Mouse (Mus musculus) limb, embryonic 10.5 days (tissue): ENCODE results near the gene Podn. TPM values are rescaled to one million over a fixed set of nuclear protein-coding genes. Genes with fewer than 3 reads are reported as not detected.
"Not testable (repeated sequence)": the region's sequence is repeated elsewhere in the genome, so short reads cannot be mapped to it uniquely, and the experiment has no call there.

Experiments
- DNase-seq: peaks from one replicate; pipeline ENCODE4 v3.0.0-alpha.2; 2017; ENCODE audit warnings: low spot score
- H3K27ac ChIP-seq: fragments of 300-500 bp; sonication (generic); 2 replicates; pipeline ENCODE4 v1.5.1; 2016; ENCODE audit warnings: mild to moderate bottlenecking
- H3K27me3 ChIP-seq: fragments of 300-500 bp; sonication (generic); 2 replicates; pipeline ENCODE4 v1.6.1; 2016; ENCODE audit warnings: low read depth, mild to moderate bottlenecking; ENCODE audit not compliant: poor library complexity, severe bottlenecking
- H3K36me3 ChIP-seq: fragments of 300-500 bp; sonication (generic); 2 replicates; pipeline ENCODE4 v1.6.1; 2016; ENCODE audit warnings: mild to moderate bottlenecking, moderate library complexity
- H3K4me1 ChIP-seq: fragments of 300-500 bp; sonication (generic); 2 replicates; pipeline ENCODE4 v1.6.1; 2016
- H3K4me3 ChIP-seq: fragments of 300-500 bp; sonication (generic); 2 replicates; pipeline ENCODE4 v1.5.1; 2016; ENCODE audit warnings: mild to moderate bottlenecking, moderate library complexity
- H3K9me3 ChIP-seq: fragments of 300-500 bp; sonication (generic); replicated peaks from 2 replicates; pipeline ENCODE4 v1.6.1; 2016; ENCODE audit warnings: mild to moderate bottlenecking
- WGBS: fragments of 180-500 bp; shearing (Covaris S2); methylation state at CpG from one replicate; pipeline ENCODE4 v1.1.7; 2016; 5-methylcytosine and 5-hydroxymethylcytosine counted together
- polyA plus RNA-seq: library from polyadenylated mRNA; unstranded; fragments of >200 nt; fragmentation: Nextera tagmentation; extraction: Ambion mirVana; gene quantifications from 2 replicates; pipeline ENCODE4 v1.2.1, GENCODE M21; 2016

Podn gene
- polyA plus RNA-seq, result 0.16 and 0.33 TPM in 2 replicates

- DNase-seq, result no peak
- H3K27me3 ChIP-seq, result no peaks in the 10 kb centered on the region
- WGBS, result 76% methylated on average over 4 of the region's 4 CpGs
- no peak within 1 kb of the TSS for H3K4me3 ChIP-seq
- H3K9me3 ChIP-seq, result no peaks in the 10 kb centered on the region
- H3K4me1 ChIP-seq, result no peaks in the 10 kb centered on the region
- H3K36me3 ChIP-seq, result peaks cover 4% of the 10 kb centered on the region; the same call in 1 of the 2 replicates
- no peak within 1 kb of the TSS for H3K27ac ChIP-seq
Observed at GRCm38 (mm10) chr4:108096345-108096744, at the start of gene Podn. Gene Podn, minus strand, starts transcription at chr4:108096445.

GRCm38 (mm10) chr4:108145554-108145953 lies 49.3 kb upstream of the Podn start:
- WGBS, result 38% methylated on average over 3 of the region's 3 CpGs
- H3K27me3 ChIP-seq, DNase-seq, H3K27ac ChIP-seq, H3K9me3 ChIP-seq, H3K36me3 ChIP-seq, H3K4me3 ChIP-seq, H3K4me1 ChIP-seq: not testable (repeated sequence)

GRCm38 (mm10) chr4:108144880-108145279 lies 48.6 kb upstream of the Podn start, which contains the start of gene Scp2:
Gene Scp2, minus strand, starts transcription at chr4:108144998.
- DNase-seq, result no peak
- WGBS, result 94% methylated on average over 1 of the region's 1 CpGs
- no peak within 1 kb of the TSS for H3K27ac ChIP-seq
- no peaks in the 10 kb centered on the region for H3K9me3 ChIP-seq
- H3K4me3 ChIP-seq, result no peak within 1 kb of the TSS
- H3K27me3 ChIP-seq, result no peaks in the 10 kb centered on the region
- H3K36me3 ChIP-seq, result no peaks in the 10 kb centered on the region
- H3K4me1 ChIP-seq, result no peaks in the 10 kb centered on the region

DNA sequence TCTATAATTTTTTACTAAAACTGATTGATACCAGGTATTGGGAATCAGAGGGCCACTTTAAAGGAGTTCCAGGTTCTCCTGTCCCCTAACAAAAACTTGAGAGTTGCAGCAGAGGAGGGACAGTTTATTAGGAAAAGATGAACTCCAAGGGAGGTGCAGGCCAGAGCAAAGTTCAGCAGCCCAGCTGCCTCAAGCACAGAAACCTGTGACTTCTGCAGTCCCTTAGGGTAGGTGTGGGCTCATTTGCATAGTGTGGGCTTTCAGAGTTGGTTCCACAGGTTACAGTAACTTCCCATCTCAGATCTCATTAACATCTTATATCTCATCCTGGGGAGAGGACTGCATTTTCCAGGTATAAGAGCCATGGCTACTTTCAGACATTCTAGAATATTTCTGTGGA lies 47.5 kb upstream of the Podn start:
- no peak overlapping the region for H3K27ac ChIP-seq
- DNase-seq, result no peak
- H3K9me3 ChIP-seq, result no peaks in the 10 kb centered on the region
- H3K36me3 ChIP-seq, result no peaks in the 10 kb centered on the region
- no peaks in the 10 kb centered on the region for H3K4me1 ChIP-seq
- no peaks in the 10 kb centered on the region for H3K27me3 ChIP-seq
- no peak overlapping the region for H3K4me3 ChIP-seq

GRCm38 (mm10) chr4:108143178-108143577 lies 46.9 kb upstream of the Podn start:
- not testable (repeated sequence) for DNase-seq, H3K4me1 ChIP-seq, H3K36me3 ChIP-seq, H3K4me3 ChIP-seq, H3K9me3 ChIP-seq, H3K27me3 ChIP-seq, H3K27ac ChIP-seq
- WGBS, result 77% methylated on average over 2 of the region's 2 CpGs

- no peak for DNase-seq
- H3K27ac ChIP-seq, result no peak overlapping the region
- WGBS, result 92% methylated on average over 5 of the region's 5 CpGs
- no peak overlapping the region for H3K4me3 ChIP-seq
- H3K9me3 ChIP-seq, result no peaks in the 10 kb centered on the region
- no peaks in the 10 kb centered on the region for H3K27me3 ChIP-seq
- no peaks in the 10 kb centered on the region for H3K4me1 ChIP-seq
- no peaks in the 10 kb centered on the region for H3K36me3 ChIP-seq
Observed at GRCm38 (mm10) chr4:108136938-108137337, 40.7 kb upstream of the Podn start.

GRCm38 (mm10) chr4:108130452-108130851 lies 34.2 kb upstream of the Podn start:
- WGBS, result 85% methylated on average over 3 of the region's 3 CpGs
- DNase-seq, result no peak
- H3K36me3 ChIP-seq, result no peaks in the 10 kb centered on the region
- no peaks in the 10 kb centered on the region; the same call in 1 of the 2 replicates for H3K9me3 ChIP-seq
- no peaks in the 10 kb centered on the region for H3K27me3 ChIP-seq
- H3K27ac ChIP-seq, result no peak overlapping the region
- H3K4me1 ChIP-seq, result peaks cover 8% of the 10 kb centered on the region
- H3K4me3 ChIP-seq, result no peak overlapping the region

DNA sequence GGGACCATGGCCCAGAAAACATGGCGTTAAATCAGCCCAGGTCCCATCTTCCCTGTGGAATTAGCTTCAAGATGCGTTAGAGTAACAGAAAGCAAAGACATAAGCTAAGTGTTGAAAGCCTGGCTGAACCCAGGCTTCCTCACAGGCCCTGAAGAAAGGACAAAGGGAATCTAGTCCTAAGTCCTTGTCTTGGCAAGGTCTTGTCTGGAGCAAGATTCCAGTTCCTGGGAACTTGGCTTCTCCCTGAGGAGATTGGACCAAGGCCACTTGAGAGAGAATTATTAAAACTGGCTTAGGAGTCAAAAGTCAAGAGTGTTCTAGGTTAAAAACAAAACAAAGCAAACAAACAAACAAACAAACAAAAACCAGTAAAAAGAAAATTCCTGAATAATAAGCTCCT lies 32.1 kb upstream of the Podn start:
- H3K9me3 ChIP-seq, result no peaks in the 10 kb centered on the region; the same call in 1 of the 2 replicates
- H3K27me3 ChIP-seq, result no peaks in the 10 kb centered on the region
- WGBS, result 90% methylated on average over 2 of the region's 2 CpGs
- no peak overlapping the region for H3K4me3 ChIP-seq
- H3K27ac ChIP-seq, result no peak overlapping the region
- H3K4me1 ChIP-seq, result peaks cover 8% of the 10 kb centered on the region
- no peak for DNase-seq
- no peaks in the 10 kb centered on the region for H3K36me3 ChIP-seq

DNA sequence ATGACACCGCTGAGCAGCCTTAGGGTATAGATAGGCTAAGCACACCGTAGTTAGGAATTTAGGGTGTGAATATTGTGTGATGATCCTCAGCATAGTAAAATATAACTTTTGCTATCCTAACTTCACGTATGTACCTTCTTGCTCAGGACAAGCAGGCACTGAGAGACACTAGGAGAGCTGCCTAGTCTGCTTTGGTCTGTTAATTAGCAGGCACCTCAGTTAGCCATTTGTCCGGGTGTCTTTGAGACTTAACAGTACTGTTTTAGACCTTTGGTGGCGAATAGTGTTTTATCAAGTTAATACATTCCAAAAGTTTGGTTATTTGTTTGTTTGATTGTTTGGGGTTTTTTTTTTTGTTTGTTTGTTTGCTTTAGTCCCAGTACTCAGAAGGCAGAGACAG lies 31.3 kb upstream of the Podn start:
- WGBS, result 90% methylated on average over 5 of the region's 5 CpGs
- no peak overlapping the region for H3K27ac ChIP-seq
- H3K27me3 ChIP-seq, result no peaks in the 10 kb centered on the region
- peaks cover 8% of the 10 kb centered on the region for H3K4me1 ChIP-seq
- no peak overlapping the region for H3K4me3 ChIP-seq
- no peak for DNase-seq
- no peaks in the 10 kb centered on the region for H3K36me3 ChIP-seq
- H3K9me3 ChIP-seq, result no peaks in the 10 kb centered on the region; the same call in 1 of the 2 replicates

GRCm38 (mm10) chr4:108126260-108126659 lies 30.0 kb upstream of the Podn start:
- DNase-seq, result no peak
- Histone ChIP-seq H3K4me3 (no peak overlapping the region), H3K9me3 (no peaks in the 10 kb centered on the region; the same call in 1 of the 2 replicates), H3K4me1 (peaks cover 8% of the 10 kb centered on the region), H3K36me3 (no peaks in the 10 kb centered on the region), H3K27me3 (no peaks in the 10 kb centered on the region), H3K27ac (no peak overlapping the region)
- WGBS, result 84% methylated on average over 4 of the region's 4 CpGs

- H3K4me1 ChIP-seq, result peaks cover 8% of the 10 kb centered on the region
- DNase-seq, result no peak
- H3K36me3 ChIP-seq, result no peaks in the 10 kb centered on the region
- no peaks in the 10 kb centered on the region; the same call in 1 of the 2 replicates for H3K9me3 ChIP-seq
- H3K27me3 ChIP-seq, result no peaks in the 10 kb centered on the region
- H3K4me3 ChIP-seq, result no peak overlapping the region
- WGBS, result 89% methylated on average over 1 of the region's 1 CpGs
- H3K27ac ChIP-seq, result no peak overlapping the region
Observed at GRCm38 (mm10) chr4:108124104-108124503, 27.9 kb upstream of the Podn start.

DNA sequence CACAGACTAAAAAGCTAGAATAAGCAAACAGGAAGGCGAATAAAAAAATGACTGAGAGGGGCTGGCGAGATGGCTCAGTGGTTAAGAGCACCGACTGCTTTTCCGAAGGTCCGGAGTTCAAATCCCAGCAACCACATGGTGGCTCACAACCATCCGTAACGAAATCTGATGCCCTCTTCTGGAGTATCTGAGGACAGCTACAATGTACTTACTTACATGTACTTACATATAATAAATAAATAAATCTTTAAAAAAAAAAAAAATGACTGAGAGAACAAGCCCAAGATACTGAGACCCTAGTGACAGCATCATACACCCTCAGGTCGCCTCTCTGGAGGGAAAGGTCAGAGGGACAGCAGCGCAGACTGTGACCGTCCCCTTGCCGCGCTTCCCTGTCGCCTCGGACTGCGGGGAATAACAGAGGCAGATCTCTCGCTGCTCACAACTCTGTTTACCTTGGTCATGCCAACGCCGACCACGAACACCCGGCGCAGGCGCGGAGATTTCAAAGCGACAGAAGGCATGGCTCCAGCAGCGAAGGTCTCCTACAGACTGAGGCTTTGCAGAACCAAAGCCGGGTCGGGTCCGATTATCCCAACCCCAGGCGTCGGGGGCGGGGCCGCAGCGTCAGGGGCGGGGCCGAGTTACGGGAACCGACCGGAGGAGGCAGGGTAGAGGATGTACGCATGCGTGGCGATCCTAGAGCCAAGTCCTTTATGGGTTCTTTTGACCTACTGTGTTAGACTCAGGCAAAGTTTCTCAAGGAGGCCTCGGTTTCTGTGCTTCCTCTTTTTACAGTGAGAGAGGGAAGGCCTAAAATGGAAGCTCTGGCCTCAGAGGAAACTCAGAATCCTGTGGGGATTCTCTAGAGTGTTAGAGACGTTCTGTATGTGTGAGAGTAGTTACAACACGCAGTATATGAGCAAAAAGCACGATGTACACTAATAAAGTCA lies 22.0 kb upstream of the Podn start:
- Histone ChIP-seq H3K4me3 (peak overlapping the region; percentile 65), H3K9me3 (no peaks in the 10 kb centered on the region), H3K4me1 (no peaks in the 10 kb centered on the region), H3K27ac (peak overlapping the region; percentile 81), H3K27me3 (no peaks in the 10 kb centered on the region), H3K36me3 (no peaks in the 10 kb centered on the region)
- WGBS, result 14% methylated on average over 45 of the region's 45 CpGs
- DNase-seq, result peak; percentile 95

DNA sequence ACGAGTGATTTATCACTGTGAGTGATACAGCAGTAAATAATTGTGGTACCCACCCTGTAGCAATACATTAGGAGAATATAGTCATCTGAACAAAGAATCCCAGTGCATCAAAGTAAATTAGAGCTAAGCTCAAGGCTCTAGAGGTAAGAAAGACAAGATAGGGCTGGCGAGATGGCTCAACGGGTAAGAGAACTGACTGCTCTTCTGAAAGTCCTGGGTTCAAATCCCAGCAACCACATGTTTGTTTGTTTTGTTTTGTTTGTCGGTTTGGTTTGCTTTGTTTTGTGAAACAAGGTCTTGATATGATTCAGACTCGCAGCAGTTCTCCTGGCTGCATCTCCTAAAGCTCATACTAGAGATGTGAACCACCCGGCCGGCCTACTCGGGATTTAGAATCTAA lies 21.2 kb upstream of the Podn start:
- whole genome bisulfite sequencing, result 93% methylated on average over 8 of the region's 8 CpGs
- Histone ChIP-seq H3K27ac (no peak overlapping the region), H3K9me3 (no peaks in the 10 kb centered on the region), H3K4me1 (no peaks in the 10 kb centered on the region), H3K36me3 (no peaks in the 10 kb centered on the region), H3K27me3 (no peaks in the 10 kb centered on the region), H3K4me3 (no peak overlapping the region)
- no peak for DNase-seq
